Mouse (Mus musculus) T-cell, adult 2 months (primary cell): ENCODE measurements around the gene Rinl.

Source experiments
- DNase-seq: peaks from one replicate; pipeline ENCODE4 v3.0.0; 2022; ENCODE audit warnings: low spot score

Rinl gene

DNA sequence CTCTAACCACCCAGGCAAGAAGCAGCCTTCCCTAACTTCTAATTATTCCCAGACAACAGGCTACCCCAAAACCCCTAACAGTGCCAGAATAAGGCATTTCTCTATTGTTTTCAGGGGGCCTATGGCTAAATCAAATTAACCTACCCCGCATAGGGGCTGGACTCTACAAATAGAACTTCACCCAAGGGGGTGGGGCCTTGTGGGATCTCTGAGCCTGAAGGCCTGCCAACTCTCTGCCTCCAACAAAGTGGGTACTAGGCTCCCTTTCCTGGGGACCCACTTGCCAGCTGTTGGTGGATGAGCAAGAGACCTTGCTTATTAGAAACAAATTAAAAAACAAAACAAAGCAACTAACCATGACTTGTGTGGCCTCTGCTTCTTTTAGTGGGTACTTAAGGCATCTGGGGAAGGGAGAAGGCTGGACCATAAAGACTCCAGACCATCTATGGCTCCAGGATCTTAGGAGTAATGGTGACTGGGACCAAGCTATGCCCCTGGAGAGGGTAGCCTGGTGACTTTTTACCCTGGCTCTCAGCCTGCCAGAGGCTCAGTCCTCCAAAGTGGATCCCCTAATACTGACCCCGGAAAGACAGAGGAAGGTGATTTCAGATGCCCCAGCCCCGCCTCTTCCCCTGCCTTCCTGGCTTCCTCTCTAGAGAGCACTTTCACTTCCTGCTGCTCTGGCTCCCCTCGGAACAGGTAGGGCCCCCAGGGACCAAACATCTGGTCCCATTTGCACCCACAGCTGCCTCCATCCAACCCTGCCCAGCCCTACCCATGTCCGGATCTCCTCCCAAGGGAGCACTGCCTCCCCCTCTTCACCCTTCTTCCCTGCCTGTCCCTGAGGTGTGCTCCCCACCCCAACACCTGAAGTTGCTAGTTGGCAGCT is at the start of gene Rinl:
TSS of gene Rinl (plus strand) at position 663 of the 889 bp plus-strand sequence.
- DNase-seq = peak; percentile 65

DNA sequence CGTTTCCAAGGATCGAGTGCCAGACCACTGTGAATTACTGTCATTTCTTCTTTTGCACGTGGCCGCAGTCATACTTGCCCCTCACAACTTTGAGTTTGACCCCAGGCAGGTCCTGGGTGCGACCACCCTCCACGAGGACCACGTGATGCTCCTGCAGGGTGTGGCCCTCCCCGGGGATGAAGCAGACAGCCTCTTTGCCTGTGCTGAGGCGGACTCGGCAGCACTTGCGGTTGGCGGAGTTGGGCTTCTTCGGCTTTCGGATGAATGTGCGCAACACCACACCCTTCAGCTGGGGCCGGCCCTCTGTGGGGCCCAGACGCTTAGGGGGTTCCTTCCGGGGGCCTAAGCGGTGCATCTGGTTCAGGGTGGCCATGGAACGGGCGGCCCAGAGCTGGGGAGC is 48.9 kb upstream of the Rinl start:
- DNase-seq = no peak

DNA sequence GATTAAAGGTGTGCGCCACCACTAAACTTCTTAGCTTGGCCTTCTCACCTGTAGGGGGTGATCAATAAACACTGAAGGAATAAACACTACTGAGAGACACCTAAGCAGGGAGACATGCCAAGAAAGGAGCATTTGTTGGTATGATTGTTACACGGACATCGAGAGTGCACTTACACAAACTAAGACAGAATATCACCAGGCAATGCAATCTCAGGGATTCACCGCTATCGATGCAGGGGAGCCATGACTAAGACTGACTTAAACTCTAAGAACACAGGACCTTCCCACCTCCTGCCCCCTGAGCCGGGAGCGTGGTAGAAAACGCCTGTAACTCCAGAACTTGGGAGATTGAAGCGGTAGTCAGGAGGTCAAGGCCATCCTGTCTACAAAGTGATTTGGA is 47.8 kb upstream of the Rinl start:
- DNase-seq = no peak

DNA sequence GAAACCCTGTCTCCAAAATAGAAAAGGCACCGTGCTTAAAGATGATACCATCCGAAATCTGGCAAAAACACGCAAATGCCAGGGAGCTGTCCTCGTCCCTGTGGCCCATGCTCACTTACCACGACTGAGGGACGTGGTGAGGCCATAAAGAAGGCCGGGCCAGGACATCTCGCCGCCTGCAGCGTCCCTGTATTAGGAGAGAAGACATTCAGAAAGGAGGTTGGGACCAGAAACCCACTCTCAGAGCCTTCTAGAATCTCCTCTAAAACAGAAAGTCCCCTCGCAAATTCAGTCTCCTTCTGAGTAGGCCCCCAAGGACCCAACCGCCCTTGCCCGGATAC is 47.4 kb upstream of the Rinl start:
- DNase-seq = no peak

DNA sequence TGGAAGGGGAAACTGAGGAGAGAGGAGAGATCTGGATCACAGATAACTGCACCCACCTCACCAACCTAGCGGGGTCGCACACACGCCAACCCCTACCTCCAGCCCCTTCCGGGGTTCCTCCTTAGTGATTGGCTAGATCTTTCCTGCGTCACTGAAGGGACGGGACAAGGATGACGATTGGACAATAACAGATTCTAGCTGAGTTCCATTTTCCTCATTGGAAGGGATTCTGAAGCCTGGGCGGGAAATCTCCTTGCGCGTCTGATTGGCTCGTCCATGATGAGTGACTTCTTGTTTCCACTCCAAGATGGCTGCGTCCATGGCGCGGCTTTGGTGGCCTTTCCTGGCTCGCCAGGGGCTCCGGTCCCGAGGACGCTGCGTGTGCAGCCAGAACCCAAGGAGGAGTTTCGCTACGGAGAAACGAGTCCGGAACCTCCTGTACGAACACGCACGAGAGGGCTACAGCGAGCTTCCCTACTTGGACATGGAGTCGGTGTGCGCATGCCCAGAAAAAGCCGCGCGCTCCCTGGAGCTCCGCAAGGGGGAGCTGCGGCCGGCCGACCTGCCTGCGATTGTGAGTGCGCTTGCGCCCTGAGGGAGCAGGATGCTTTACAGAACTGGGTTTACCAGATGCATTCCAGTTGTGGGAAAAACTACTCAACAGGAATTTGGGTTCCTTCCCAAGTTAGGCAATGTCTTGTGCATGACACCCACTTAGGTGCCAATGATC is 46.9 kb upstream of the Rinl start, which contains the start of the genes Mrps12 and Sars2:
TSS of gene Mrps12 (minus strand) at position 112 of the 730 bp plus-strand sequence.
TSS of gene Sars2 (plus strand) at position 284 of the 730 bp plus-strand sequence.
- DNase-seq = peak; percentile 95

DNA sequence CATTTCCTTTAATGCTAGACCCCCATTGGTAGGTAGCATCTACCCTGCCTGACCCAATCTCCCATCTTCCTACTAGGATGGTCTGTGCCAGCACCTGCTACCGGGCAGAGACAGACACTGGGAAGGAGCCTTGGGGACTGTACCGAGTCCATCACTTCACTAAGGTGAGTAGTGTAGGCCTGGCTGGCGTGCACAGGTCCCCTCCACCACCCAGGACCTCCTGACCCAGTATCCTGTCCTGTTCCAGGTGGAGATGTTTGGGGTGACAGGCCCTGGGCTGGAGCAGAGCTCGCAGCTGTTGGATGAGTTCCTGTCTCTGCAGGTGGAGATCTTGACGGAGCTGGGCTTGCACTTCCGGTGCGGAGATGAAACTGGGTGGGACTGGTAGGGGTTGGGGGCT is 38.8 kb upstream of the Rinl start:
- DNase-seq = no peak

DNA sequence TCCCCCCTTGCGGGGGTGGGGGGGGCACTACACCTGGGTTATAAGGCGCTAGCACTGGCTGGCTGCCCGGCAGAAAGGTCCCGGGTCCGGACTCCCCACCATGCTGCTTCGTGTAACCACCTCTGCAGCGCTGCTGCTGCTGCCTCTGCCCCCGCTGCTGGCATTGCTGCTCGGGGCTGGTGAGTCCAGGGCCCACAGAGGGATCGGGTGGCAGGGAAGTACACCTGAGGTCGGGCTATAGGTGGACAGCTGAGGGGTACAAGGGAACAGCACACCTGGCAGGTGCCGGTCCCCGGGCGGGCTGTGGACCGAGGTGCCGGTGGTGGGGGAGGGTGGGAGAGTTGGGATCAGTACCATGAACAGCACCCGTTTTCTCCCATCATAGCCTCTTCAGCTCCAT is 32.7 kb upstream of the Rinl start, which contains the start of gene Ccer2:
TSS of gene Ccer2 (plus strand) at position 96 of the 400 bp plus-strand sequence.
- no peak for DNase-seq

DNA sequence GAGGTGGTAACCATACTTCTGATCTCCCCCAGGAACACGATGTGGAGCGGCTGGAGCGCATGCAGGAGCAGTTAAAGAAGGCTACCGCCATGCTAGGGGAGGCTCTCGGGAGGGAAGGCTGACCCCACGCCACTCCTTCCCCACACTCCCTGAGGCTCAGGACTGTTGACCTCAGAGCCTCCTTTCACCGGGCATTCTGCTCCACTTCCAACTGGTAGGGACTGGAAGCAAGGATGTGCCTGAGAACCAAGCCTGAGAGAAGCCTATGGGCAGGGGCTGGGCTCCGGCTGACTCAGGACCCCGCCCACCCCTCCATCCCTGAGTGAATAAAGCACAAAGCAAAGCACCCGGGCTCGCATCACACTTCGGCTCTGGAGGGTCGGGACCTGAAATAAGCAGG is 30.1 kb upstream of the Rinl start:
- DNase-seq = no peak

DNA sequence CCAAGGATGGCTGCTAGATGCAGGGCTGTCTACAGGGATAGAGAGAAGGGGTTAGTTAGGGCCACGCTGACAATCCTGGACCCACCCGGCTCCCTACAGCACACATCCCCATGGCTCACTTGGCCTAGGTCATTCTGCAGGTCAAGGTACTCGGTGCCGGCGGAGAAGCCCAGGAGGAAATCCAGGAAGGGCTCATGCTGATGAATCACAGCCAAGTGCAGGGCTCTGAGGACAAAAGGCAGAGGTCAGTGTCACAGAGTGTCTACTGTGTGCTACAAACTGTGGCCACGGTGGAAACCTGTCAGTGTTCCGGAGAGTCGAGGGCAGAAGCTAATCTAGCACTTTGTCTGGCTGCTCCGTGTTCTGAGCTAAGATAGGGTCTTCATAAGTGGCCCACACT is 26.9 kb upstream of the Rinl start:
- DNase-seq = no peak

DNA sequence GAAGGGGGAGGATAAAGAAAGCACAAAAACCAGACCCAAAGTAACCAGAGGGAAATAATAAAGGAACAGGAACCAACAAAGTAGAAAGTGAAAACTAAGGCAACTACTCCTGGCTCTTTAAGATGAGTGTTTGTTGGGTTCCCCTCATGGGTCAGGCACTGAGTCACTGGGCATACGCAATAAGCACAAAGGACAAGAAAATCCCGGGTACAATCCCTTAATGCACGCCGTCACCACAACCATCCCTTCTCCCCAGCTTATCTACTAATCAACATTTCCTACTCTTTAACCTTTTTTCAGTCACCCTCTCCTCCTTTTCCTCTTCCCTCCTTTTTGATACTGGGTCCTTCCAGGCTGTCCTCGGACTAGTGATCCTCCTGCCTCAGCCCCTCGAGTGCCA is 23.6 kb upstream of the Rinl start:
- DNase-seq = no peak

DNA sequence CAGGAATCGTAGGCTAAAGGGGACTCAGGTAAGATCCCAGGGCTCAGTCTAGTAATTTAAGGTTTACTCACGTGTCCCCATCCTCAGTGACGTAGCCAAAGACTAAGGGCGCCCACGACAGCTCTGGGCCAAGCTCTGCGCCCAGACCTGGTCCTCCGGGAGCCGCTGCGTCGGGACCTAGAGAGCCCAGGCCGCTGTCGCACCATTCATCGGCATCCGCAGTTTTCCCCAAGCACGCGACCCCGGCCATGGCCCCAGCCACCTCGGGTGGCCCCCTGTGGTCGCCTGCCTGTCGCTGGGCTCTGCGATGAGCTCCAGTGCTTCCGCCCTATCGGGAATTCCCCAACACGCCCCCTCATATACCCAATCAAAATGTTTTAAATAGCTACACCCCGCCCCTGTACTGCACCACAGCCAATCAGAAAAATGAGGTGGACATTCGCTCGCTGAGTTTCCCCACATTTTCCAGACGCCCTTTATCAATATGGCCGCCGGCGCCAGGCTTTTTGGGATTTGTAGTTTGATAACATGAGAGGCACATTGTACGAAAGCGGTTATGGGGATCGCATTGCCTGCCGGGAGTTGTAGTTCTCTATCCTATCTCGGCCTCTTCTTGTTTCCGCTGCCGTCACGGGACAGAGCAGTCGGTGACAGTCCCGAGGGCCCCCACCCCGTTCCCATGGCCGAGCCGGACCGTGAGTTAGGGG is 22.4 kb upstream of the Rinl start, which contains the start of gene Sirt2:
TSS of gene Sirt2 (plus strand) at position 563 of the 707 bp plus-strand sequence.
- DNase-seq = peak; percentile 98

DNA sequence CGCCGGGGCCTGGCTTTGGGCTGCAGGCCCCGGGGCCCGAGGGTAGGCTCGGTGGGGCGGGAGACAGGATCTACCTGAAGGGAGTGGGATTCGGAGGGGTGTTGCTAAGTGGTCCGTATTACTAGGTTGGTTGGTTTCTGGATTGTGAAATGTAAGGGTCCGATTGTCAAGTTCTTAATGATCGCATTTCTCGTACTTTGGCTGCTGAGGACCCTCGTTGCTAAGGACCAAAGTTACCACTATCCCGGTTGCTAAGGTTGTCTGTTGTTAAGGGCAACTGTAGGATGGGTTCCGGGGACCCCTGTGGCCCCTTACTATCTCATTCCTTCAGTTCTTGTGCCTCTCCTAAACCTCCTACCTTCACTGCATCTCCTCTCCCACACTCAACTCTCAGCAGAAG is 21.9 kb upstream of the Rinl start:
- no peak for DNase-seq

DNA sequence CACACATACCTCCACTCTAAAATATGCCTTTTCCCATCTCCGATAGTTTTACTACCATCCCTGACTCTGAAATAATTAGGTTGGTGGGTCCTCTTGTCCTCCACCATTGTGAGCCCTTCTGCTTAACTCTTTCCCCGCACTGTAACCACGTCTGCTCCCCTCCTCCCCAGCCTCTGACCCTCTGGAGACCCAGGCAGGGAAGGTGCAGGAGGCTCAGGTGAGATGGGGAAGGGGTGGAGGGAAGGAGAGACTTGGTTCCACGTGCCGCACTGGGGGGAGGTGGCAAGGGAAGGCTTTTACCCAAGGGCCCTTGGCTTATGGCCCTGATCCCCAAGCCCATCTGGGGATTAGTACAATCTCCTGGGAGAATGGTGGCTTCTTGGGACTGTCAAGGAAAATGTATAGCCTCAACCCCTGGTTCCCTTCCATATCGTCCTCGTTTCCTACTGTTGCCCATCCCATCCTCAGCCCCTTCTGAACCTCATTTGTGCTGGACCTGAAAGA is 21.3 kb upstream of the Rinl start, which contains the start of gene Nfkbib:
TSS of gene Nfkbib (minus strand) at position 51 of the 504 bp plus-strand sequence.
- DNase-seq = no peak

DNA sequence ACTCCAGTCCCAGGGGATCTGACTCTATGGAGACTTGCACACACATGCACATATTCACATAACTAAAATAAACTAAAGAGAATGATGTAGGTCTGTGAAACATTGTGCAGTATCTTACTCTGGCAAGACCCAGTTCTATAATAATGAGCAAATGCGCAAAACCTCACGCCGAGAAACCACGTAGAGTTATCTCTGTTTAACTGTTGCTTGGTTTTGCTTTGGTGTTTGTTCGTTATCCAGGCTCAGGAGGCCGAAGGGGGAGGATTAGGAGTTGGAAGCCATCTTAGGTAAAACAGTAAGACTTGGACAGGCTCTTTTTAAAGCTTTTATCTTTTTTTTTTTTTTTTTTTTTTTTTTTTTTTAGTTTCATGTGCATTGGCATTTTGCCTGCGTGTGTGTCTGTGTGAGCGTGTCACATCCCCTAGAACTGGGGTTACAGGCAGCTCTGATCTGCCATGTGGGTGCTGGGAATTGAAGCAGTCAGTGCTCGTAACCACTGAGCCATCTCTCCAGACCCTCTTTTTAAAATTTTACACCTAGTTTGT is 19.3 kb upstream of the Rinl start:
- no peak for DNase-seq

DNA sequence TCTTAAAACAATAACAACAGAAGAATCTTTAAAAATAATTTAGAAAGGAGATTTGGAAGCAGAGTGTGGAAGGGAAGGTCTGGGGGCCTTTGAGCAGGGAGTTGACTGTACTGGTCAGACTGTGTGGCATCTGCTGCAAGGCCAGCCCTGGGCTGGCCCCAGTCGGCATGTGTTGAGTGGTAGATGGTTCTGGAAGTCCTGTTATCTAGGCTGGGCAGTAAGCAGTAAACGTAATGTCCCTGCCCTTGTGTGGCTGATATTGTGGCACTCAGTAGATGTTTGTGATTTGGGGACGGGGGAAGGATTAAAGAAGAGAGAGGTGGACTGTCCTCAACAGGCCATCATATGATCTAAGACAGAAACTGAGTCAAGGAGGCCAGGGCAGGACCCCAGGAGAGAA is 18.5 kb upstream of the Rinl start:
- no peak for DNase-seq

DNA sequence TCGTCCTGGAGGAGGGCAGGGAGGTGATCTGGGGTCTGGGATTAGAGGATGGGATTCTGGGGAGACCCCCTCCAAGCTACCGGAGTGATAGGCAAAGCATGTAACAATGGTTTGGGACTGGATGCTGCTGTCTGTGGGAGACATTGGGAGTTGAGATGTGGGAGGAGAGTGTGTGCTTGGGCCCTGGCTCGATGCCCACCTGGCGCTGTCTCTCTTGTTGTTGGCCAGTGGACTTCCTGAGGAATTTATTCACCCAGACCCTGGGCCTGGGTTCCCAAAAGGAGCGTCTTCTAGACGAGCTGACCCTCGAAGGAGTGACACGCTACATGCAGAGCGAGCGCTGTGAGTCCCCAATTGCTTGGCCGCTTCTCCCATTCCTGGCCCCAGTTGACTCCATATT is 16.9 kb upstream of the Rinl start:
- DNase-seq = no peak

DNA sequence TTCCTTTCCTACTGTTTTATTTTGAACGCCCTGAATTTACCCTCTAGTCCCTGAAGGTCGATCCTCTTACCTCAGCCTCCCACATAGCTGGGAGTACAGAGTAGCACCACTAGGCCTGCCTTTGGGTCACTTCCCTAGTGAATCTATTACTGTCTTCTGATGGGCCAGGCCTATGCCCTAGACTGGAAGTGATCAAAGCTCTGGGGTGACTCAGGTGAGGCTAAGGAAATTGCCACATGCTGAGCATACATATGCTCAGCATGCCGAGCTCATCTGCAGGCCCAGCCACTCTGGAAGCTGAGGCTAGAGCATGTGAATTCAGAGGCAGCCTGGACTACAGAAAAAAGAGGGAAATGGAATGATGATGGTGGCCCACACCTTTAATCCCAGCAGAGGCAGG is 15.6 kb upstream of the Rinl start:
- no peak for DNase-seq

DNA sequence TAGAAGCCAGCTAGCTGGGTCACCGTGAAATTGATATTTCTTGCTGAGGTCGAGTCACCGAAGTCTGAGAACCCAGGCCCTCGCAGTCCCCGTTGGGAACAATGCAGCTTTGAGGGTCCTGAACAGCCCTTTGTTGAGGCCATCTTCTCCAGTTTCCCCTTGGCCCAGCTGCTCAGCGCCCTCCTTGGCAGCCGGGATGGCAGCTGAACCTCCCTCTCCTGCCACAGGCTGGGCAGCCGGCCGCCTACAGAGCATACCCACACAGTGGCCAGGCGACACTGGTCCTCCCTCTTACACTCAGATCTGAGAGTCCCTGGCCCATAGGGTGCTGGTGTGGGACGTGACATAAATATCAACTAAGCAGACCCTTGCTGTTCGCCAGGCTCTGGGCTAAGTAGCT is 14.6 kb upstream of the Rinl start:
- DNase-seq = no peak

DNA sequence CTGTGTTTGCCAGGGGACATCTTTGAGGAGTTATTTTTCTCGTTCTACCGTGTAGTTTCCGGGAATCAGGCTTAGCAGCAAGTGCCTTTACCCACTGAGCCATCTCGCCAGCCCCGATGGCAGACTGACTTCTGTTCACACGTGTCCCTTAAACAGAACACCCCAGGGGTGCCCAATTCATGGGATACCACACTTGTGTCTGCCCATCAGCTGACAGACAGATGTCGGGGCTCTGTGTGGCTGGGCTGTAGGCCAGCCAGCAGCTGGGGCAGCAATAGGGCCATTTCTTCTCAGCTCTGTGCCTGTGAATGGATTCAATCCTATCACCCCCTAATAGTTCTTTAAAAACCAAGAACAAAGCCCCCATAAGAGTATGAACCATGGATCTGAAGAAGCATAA is 13.6 kb upstream of the Rinl start:
- no peak for DNase-seq

DNA sequence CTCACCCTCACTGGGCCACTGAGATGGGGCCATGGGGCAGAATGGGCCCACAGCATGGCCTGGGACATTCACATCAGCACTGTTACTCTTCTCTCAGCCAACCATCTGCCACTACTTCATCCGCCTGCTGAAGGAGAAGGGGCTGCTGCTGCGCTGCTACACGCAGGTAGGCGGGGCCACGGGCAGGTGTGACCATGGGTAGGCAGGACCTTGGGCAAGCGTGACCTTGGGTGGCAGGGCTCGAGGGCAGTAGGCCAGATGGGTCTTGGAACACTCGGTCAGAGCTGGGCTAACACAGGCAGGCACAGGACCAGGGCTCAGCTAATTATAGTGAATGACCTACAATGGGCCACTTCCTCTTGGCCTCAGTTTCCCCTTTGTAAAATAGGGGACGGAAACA is 9.9 kb upstream of the Rinl start:
- no peak for DNase-seq

DNA sequence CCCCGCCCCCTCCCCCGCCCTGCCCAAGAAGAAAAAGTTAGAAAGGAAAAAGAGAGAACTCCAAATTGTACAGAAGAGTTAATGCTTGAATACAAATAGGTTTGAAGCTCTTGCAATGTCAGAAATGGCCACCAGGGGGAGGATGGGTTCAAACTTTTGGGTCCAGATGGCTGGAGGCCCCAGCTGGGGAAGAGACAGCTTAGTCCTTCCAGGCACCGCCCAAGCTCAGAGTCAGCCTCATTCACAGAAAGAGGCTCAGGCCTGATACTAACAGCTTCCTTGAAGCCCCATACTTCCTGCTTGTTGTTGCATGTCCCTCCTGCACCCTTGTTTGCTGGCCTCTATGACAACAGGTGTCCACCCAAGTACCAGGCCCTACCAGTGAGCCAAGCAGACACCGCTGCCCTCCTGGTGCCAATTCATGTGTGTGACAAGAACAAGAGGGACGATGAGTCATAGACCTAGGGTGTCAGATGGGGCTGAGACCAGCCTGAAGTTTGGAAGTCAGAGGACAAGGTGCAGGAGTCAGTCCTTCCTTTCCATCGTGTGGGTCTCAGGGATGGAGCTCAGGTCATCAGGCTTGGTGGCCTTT is 8.6 kb upstream of the Rinl start:
- DNase-seq = peak; percentile 84

DNA sequence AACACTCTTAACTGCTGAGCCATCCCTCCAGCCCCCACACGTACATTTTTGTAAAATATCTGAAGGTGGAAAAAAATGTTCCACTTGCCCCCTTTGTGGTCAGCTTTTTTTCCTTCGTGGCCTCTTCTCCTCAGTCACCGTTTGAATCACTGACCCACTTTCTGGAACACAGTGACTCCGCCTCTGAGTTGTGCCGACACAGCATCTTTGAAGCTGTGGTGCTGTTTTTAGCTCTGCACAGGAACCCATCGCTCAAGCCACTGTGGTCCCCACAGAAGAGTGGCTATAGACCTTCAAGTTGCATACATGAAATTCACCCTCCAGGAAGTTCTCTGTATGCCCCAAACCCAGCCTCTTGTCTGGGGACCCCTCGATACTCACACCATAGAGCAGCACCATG is 7.9 kb upstream of the Rinl start:
- DNase-seq = no peak
